Mouse (Mus musculus): Measurements from ENCODE around the gene Slc4a1.

Gene Slc4a1

DNA sequence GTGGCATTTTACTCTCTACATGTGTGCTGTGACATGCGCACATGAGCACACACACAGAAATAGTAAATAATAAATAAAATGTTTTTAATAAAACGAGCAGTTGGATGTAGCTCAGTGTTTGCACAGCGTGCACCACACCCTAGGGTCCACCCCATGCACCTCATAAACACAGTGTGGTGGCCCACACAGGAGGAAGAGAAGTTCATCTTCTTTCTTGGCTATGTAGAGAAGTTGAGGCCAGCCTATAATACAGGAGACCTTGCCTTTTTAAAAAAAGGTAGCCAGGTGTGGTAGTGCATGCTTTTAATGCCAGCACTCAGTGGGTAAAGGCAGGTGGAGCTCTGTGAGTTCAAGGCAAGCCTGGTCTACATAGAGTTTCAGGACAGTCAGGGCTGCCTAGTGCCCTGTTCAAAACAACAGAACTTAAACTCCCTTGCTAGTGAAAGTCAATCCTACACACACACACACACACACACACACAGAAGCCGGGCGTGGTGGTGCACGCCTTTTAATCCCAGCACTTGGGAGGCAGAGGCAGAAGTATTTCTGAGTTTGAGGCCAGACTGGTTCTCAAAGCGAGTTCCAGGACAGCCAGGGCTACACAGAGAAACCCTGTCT, 8.2 kb upstream of the Slc4a1 start:
- DNase-seq = no peak

GRCm38 (mm10) chr11:102373646-102374045, 7.6 kb upstream of the Slc4a1 start:
- no peak for DNase-seq

GRCm38 (mm10) chr11:102372936-102373335, 6.9 kb upstream of the Slc4a1 start:
- DNase-seq = no peak

- no peak for DNase-seq
Measured at GRCm38 (mm10) chr11:102371926-102372685, 6.1 kb upstream of the Slc4a1 start.

GRCm38 (mm10) chr11:102370285-102370684, 4.3 kb upstream of the Slc4a1 start:
- no peak for DNase-seq

DNA sequence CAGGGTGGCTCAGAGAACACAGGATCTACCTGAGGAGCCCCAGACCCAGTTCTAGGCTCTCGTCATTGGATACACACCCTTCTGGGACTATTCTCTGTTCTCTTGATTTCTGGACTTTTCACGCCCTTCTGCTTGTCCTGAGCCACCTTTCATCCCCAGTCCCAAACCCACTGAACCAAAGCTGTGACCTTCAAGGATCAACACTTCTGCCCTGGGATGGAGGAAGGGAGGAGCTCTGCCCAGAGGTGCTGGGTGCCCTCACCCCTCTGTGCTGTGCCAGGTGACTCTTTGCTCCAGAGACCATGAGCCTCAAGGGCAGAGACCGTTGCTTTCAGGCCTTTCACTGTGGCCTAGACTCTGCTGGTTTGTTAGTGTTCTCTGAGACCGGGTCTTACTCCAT, 3.3 kb upstream of the Slc4a1 start:
- DNase-seq = no peak

DNA sequence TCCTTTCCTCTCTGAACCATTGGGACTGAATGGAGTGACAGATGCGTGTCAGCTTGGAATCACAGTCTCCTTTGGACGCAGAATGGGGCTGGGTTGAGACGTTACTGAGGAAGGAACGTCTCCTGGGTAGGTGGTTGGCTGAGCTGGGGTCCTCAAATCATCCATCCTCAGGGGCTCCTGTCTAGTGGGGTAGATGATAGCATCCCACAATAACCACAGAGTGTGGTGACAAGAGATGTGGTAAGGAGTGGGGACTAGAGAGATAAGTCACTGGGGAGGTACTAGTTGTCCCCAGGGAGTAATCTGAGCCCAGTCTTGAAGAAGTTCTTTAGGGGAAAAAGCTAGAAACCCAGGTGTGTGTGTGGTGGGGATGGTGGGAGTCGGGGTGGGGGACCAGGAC, 2.3 kb upstream of the Slc4a1 start:
- DNase-seq = no peak

- no peak for DNase-seq
Measured at GRCm38 (mm10) chr11:102367504-102368280, 1.7 kb upstream of the Slc4a1 start.

GRCm38 (mm10) chr11:102365699-102366098, 304 bp downstream of the Slc4a1 start:
- no peak for DNase-seq

DNA sequence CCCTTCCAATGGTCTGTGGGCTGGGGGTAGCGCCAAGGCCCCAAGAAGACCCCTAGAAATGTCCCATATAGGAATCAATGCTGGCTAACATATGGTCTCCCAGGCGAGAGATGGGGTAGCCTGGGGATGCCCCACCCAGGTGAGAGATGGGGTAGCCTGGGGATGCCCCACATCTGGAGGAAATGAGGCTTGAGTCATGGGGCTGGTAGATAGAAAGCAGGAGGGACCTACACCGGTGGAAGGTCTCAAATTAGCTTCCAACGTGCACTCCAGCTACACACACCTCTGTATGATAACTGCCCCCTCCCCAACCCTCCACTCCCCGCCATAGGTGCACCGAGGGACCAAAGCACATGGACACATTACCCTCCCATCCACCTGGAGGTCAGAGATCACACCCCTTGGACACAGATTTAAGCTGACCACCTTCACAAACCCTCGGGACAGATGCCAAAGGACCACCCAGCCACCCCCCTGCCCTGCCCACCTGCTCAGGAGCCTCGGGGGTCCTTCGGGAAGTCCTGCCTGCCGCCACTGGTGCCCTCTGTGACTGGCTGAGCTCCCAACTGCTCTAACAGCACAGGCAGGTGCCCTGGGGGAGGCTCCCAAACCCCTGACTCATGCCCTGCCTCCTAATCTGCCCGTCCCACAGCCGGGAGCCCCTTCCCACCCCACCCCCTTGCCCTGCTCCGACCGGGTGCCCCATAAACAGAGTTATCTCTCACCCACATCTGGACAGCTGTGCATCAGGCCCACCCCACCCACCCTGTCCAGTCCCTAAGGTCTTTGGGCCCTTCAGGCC, 1.2 kb downstream of the Slc4a1 start:
- no peak for DNase-seq

GRCm38 (mm10) chr11:102363623-102364022, 2.4 kb downstream of the Slc4a1 start:
- no peak for DNase-seq

- DNase-seq = no peak
Measured at GRCm38 (mm10) chr11:102361776-102362495, 4.1 kb downstream of the Slc4a1 start.

DNA sequence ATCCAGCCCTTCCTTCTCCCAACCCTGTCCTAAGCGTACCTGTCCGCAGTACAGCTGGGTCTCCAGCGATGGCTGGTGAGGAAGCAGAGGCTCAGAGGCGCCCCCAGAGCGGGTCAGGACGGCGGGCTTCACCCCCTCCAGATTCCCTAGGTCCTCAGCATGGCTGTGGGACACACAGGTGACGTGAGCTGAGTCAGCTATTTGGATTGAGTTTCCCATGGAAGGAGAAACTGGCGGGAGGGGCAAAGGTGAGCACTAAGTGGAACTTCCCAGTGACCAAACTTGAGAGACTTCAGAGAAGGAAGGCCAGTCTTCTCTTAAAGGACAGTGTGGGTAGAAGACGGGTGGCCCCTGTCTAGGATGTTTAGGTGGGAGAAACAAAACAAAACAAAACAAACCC, 7.6 kb downstream of the Slc4a1 start:
- DNase-seq = no peak

DNA sequence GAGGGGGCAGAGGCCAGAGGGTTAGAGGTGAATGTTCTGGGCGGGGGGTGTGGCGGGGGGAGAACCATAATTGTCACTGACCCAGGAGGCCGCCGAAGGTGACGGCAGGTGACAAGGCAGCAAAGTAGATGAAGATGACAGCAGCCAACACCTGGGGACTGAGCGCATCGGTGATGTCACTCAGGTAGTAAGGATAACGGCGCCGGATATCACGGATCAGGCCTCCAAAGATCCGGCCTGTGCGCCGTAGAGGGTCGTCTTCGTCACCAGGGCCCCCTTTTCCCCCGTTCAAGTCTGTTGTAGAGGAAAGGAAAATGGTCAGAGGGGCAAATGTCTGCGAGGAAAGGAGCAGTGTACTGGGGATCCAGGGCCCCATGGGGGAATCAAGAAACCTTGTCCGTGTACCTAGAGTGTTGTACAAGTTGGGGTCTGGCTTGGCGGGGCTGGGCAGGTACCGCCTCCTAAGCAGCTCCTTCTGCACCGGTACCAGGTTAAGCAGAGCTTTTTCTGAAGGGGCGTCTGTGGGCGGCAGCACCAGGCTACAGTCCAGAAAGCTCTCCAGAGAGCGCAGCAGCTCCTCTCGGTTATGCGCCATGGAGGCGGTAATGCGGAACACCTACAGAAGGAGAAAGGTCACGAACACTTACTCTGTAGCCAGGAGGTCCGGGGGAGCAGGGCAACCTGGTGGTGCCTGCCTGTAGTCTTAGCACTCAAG, 9.2 kb downstream of the Slc4a1 start:
- DNase-seq = no peak

DNA sequence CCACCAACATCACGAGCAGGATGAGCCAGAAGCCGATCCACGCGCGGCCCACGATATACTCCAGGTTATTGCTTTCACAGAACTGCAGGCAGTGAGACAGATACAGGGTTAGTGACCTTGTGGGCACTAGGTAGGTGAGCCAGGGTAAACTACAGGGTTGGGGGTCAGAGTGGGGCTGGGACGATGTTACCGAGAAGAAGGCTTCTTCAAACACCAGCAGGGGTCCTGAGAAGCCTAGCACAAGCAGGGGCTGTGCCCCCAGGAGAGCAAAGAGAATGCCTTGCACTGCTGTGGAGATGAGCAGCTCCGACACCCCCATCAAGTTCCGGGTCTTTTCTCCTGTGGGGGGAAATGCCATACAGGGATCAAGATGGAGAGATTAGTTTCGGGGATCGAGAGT, 9.8 kb downstream of the Slc4a1 start:
- no peak for DNase-seq

DNA sequence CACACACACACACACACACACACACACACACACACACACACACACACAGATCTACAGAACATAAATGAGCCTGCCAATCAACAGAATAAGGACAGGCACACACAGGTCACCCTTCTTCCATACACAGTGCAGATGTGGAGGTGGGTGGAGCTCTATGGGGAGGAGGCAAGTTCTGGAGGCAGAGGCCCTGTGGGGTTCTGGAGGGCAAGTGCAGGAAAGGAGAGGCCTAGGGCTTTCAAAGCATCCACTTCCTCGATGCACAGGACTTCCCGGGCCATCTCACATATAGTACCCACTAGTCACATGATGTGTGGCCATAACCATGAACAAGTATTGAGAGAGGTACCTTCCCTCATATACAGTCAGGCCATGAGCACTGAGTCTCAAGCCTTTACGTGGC, 10.5 kb downstream of the Slc4a1 start:
- no peak for DNase-seq

DNA sequence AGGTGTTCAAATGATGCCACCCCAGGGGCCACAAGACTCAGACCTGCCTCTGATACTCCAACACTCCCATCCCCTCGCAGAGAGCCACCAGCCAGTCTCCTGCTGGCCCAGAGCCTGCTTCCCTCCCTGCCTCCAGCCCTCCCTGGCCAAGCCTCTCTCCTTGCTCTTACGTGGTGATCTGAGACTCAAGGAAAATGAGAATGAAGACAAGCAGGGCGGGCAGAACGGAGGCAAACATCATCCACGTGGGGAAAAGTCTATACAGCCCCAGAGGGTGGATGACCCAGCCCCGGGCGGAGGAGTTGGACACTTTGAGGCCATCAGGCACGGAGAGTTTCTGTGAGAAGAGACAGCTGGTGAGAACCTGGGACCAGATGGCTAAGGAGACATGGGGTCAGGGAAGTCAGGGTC, 13.0 kb downstream of the Slc4a1 start:
- DNase-seq = no peak

DNA sequence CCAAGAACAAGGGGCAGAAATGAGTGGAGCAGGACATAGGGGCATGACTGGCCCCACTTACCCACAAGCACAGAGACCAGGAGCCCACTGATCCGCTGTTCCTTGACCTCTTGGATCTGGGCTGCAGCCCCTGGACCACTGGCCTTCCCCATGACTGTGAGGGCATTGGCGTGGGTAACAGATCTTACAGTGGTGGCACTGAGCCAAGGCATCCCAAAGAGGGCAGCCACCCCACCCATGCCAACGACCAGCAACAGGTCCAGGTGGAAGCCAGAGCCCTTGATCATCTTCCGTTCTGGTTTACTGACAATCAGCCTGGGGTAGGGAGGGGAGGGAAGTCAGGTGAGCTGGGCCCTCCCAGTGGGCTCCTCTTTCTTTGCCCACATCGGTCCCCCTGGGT, 13.6 kb downstream of the Slc4a1 start:
- DNase-seq = no peak

DNA sequence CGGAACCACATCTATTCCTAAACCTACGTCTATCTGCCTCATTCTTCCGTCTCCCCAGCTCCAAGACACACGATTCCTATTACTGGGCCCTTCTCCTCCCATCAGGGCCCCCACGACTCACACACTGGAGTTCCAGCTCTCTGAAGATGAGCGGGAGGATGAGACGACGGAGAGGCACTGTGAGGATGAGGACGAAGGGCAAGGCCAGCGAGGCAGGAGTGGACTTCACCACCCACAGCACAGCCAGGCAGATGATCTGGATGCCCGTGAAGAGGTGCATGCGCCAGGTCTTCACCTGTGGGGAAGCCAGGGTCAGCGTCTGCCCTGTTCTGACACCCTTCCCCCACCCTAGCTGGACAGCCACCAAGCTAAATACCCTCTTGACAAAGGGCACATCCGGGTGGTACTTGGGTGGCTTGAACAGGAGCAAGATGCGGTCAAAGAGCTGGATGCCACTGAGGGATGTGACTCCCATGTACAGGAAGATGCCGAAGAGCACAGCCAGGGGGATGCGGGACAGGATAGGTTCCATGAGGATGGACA, 15.0 kb downstream of the Slc4a1 start:
- no peak for DNase-seq

- no peak for DNase-seq
Measured at GRCm38 (mm10) chr11:102350416-102350815, 15.6 kb downstream of the Slc4a1 start.

- no peak for DNase-seq
Measured at GRCm38 (mm10) chr11:102349189-102349954, 16.6 kb downstream of the Slc4a1 start.
